Mouse (Mus musculus): Measurements from ENCODE around the gene Zfand2a.

Gene Zfand2a

DNA sequence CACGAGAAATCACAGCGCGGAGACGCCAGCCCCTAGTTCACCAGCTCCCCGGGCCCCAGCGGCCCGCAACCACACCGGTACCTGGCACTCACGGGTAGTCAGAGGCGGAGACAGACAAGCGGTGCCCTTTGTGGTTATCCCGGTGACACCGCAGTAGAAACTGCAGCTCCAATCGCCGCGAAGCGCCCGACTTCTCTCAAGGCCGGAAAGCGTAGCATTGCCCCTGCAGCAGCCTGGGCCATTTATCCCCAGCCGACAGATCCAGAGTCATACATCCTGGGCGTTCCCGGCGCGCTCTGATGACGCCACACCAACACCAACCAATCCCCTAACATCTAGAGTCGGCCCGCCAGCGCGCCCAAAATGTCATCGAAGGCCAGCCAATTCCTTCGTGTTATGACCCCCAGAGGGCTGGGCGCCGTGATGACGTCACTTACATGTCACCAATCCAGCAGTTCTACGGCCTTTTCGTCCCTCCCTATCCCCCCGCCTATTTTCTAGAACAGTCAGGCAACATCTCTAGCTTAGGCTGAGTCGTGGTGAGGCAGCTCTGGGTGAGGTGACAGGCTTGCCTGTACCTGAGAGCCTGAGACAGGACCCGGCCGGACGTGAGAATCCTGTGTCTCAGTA is at the start of gene Zfand2a:
Zfand2a (minus strand) TSS at position 365 of the 630 bp plus-strand sequence.
- peak; percentile 98 to 99 for DNase-seq (ENCODE audit: low spot score in 2 of 2)

DNA sequence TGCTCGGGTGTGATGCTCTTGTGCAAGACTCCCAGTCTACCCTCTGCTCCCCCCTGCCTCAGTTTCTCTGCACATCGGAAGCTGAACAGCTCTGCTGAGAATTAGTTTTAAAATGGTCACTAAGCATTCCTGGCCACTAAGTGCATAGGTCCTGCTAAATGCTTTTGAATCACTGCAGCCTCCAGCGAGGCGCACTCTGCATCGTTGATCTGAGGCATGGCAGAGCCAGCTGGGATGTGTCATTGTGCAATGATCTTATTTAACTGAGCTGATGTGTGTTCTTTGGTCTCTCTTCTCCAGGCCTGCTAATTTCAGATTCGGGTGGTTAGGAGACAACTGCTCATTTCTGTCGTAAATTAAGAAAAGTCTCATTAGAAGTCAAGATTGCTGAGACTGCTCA is 44.5 kb upstream of the Zfand2a start:
- DNase-seq (ENCODE audit: low spot score in 2 of 2): no peak

DNA sequence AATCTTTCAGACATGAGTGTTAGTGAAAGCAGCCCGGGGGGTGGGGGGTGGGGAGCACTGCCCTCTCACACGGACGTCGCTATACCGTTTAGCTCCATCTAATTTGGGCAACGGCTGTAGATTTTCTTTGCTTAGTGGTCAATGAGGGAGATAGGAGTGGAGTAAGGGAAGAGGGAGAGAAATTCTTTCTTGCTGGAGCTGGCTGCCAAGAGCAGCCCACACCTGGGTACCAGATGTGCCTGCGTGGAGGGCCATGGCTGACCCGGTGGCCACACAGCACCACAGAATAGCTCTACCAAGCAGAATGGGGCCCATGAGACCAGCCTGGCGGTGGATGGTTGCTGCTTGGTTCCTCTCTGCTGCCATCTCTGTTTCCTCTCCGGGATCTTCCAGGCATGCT is 37.6 kb upstream of the Zfand2a start:
- DNase-seq (ENCODE audit: low spot score in 2 of 2): no peak

DNA sequence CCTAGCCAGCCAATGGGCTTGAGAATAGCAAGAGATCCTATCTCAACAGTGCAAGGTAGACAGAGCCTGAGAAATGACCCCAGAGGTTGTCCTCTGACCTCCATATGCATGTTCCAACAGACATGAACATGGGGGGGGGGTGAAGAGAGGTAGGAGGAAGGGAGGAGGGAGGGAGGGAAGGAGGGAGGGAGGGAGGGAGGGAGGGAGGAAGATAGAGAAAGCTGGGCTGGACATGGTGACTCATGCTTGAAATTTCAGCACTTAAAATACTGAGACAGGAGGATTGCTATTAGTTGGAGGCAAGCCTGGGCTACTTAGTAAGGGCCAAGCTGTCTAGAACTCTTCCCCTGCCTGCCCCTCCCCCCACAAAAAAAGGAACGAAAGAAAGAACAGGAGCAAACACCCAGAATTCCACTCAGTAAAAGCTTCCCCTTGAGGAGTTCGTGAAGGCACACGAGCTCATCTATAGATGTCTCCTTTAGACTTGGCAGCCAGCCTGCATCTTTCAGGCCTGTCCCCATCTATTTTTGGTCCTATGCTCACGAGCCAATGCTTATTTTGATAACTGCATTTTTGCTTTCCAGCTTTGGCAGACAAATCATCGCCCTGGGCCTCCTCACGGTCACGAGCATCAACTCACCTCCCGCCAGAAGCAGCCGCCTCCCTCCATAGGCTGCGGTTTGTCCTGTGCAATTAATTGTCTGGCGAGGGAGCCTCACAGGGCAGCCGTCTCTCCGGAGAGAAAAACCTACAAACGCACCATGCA is 35.9 kb upstream of the Zfand2a start:
- DNase-seq (ENCODE audit: low spot score in 2 of 2): no peak

DNA sequence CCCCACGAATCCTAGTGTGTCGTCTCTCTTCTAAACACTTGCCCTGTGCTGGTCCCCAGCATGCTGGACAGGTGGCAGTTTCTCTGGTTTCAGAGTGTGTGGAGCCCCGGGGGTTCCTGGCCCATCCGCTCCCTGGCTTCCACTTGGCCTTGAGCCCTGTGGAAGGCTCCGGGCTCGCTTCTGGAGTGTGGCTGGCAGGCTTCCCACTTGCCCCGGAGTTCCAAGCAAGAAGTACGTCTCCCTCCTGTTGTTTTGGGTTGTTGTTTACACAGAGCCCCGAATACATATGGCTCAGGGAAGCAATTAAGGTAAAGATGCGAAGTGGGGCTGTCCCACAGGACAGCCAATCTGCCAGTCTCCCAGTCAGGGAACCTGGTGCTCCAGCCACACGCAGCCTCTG is 31.9 kb upstream of the Zfand2a start:
- DNase-seq (ENCODE audit: low spot score in 2 of 2): no peak

DNA sequence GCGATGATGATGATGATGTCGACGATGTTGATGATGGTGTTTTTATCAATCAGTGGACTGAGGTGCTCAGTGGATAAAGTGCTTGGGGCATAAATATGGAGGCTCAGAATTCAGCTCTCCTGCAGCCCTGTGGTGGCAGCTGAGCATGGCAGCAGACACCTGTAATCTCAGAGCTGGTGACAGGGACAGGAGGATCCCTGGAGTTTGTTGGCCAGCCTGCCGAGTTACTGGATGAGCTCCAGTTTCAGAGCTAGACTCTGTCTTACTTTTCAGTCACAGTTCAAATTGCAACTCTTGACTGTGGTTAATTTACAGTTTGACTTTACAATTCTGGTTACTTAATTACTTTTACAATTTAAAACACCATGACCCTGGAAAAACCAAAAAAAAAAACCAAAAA is 27.9 kb upstream of the Zfand2a start:
- DNase-seq (ENCODE audit: low spot score in 2 of 2): no peak

DNA sequence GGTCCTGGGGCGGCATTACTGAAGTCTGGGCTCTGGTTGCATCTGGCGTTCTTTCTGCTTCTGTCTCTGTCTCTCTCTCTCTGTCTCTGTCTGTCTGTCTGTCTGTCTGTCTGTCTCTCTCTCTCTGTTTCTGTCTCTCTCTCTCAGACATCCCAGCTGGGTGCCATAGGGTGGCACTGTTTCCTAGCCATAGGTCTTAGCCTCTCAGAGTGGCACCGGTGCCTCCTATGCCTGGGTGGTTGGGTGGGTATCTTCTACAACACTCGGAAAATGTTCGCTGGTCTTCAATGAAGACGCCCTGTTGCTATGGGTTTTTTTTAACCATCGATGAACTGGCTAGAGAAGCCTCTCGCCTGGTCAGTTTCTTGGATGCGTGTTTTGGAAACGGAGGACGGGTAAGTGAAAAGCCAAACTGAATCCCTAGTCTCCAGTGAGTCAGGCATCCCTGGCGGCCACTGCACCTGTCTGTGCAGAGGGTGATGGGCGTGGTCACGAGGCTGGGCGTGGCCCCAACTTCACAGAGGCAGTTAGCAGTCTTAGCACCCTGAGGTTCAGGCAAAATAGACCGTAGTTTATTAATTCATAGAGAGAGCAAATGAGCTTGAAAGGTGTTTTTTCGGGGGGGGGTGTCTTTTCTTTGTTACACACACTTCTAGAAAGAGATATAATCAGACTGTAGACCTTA is 26.5 kb upstream of the Zfand2a start:
- DNase-seq (ENCODE audit: low spot score in 2 of 2): peak; percentile 15 to 44

DNA sequence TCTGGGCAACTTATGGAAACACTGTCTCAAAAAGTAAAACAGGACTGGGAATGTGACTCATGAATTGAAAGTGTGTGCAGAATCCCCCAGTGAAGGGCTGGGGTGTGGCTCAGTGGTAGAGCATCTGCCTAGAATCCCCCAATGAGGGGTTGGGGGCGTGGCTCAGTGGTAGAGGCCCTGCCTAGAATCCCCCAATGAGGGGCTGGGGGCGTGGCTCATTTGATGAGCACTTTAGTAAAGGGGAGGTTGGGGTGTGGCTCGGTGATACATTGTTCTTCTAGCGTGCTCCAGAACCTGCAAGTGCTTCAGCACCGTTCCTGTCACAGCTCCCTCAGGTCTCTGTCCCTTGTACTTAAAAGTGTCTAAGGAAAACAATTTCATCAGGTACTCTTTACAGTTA is 21.9 kb upstream of the Zfand2a start:
- no peak for DNase-seq (ENCODE audit: low spot score in 2 of 2)

DNA sequence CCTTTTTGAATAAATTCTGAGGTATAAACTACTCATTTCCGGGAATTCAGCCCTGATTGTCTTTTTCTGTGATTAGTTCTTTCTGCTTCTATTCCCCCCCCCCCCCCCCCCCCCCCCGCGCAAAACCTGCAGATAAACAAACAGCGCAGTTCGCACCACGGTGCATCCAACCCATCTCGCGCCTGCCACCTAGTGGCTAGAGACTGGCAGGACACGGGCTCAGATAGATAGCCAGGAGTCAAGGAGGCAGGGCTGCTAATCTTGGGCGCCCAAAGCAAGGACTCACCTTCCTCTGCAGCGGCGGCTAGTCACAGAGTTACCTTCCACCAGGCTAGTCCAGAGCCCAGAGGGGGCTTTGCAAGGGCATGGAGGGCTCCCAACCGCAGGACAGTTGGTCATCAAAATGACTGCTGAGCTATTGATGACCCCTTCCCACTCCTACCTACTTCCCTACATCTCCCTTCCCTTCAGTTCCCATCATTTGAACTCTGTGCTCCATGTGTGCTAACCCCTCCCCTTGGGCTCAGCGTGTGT is 20.8 kb upstream of the Zfand2a start:
- DNase-seq (ENCODE audit: low spot score in 2 of 2): peak; percentile 72 to 81

DNA sequence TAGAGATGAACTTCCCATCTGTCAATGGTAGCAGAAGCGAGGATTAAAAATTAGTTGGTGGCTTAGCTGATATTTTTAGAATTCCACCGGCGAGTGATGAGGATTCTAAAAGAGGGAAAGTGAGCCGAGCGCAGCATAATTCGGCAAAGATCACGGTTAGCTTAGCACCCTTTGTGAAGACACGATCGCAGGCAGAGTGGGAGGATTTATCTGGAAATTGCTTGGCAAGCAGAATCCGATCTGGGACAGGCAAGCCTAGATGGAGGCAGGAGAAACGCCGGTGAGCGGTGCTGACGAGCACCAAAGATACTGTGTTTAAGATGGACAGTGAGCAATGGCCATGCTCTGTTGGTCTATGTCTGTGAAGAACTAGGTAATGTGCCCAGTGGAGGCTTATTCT is 17.9 kb upstream of the Zfand2a start:
- no peak for DNase-seq (ENCODE audit: low spot score in 2 of 2)

DNA sequence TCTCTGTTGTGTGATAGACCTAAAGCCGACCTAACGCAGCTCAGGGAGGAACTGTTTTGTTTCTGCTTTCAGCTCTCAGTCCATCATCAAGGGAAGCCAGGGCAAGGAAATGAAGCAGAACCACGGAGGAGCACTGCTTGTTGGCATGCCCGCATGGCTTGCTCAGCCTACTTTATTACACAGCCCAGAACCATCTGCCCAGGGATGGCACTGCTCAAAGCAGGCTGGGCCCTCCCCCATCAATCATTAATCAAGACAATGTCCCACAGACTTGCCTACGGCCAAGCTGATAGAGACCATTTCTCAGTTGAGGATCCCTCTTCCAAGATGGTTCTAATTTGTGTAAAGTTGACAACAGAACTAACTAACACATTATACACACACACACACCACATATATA is 14.4 kb upstream of the Zfand2a start:
- DNase-seq (ENCODE audit: low spot score in 2 of 2): no peak

DNA sequence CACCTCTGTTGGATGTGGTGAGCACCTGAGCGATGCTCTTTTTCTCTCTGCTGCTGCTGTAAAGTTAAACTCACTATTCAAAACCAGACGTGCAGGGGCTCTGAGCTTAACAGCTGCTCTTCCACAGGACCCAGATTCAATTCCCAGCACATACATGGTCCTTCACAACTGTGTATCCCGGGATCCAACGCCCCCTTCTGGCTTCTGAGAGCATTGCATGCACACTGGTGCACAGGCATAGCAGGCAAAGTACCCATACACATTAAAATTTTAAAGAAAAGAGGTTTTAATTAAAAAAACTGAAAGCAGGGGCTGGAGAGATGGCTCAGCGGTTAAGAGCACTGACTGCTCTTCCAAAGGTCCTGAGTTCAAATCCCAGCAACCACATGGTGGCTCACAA is 12.6 kb upstream of the Zfand2a start:
- DNase-seq (ENCODE audit: low spot score in 2 of 2): no peak

DNA sequence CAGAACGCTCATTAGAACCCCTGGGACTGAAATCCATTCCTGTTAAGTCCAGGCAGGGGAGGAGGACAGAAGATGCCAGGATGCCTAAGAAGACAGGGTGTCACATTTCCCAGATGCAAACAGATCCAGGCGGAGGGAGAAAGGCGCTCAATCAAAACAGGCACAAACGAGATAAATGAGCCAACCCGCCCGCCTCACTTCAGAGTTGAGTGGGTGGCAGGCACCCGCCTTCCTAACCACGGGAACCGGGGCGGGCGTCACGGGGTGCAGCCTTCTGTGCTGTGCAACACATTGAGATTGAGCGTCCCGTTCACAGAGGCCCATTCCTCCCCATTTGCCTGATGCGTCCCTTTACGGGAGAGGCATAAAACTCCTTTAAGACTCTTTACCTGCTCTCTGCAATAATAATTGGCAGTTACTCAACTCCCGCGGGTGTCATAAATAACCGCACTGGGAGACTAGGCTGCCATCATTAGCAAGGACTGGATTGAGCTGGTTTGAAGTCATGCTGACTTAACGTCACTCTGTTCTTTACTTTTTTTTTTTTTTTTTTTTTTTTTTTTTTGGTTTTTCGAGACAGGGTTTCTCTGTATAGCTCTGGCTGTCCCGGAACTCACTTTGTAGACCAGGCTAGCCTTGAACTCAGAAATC is 10.8 kb upstream of the Zfand2a start:
- no peak for DNase-seq (ENCODE audit: low spot score in 2 of 2)

DNA sequence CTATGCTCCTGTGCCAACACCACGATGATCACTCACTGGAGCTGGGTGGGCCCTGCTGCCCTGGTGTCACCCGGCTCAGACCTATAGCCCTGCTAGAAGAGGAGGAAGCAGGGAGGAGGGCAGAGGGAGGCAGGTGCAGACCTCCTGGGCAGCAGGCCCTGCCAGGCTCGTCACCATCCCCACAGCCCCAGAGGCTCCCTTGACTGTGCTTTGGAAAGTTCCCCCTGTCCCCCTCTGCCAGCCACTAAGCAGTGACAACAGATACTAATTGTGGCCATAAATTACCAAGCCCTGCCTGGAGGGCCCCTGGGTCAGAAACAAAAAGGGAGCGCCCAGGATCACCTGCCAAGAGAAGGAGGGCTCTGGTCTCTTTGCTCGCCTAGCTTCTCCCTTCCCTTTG is 9.3 kb upstream of the Zfand2a start:
- DNase-seq (ENCODE audit: low spot score in 2 of 2): no peak

DNA sequence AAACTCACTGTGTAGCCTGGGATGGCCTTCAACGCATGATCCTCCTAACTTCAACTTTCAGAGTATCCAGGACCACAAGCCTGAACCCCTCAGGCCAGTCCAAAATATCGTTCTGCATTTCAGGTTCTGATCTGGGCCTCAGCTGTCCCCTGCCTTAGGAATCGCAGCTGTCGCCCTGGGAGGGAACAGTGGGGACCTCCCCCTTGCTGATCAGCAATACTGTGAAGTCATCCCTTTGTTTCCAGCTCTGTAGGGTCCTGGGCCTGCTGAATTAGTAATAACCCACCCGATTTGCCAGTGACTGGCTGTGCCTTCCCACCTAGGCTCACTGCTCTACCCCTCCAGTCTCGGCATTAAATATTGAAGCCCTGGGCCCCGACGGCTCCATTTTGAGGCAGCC is 7.0 kb upstream of the Zfand2a start:
- no peak for DNase-seq (ENCODE audit: low spot score in 2 of 2)

DNA sequence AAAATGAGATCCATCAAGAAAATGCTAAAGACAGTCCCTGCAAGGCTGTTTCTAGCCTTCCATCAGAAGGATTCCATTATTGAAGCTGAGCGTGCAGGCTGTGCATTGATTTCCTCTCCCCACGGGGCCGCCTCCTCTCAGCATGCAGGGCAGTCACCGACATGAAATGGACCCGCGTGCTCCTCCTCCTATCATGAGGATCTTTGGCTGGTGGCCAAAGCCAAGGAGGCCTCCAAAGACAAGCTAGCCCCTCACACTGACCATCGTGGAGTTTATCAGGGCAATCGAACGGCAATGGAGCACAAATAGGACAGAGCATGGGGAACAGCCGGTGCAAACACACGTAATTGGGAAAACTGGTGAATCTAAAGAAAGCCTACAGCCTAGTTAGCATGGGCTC is 5.8 kb upstream of the Zfand2a start:
- no peak for DNase-seq (ENCODE audit: low spot score in 2 of 2)

DNA sequence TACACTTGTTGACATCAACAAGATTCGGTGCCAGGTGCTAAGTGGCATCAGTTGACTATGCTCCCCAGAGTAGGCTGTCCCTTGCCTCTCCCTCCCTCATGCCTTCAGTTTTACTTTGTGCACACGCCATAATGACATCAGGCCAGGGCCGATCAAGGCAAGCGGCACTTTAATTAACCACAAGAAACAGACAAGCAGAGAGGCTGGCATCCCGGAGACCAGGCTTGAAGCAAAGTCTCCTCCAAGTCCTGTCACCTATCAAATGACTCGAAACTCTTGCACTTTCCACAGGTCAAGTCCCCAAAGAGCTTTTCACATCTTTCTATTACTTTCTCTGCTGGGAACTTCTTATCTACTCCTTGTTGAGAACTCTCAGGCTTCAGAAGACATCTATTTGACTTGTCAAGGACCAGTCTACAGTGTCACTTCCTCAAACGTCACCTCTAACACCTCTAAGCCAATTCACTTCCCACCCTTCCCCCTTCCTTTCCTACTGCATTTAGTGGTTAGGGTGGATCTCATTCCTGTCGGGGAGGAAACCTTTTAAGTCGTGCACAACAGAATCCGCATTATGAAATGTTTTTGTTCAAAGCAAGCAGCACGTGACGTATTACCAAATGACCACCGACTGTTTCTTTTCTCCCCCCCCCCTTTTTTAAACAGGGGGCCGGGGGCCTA is 1.0 kb downstream of the Zfand2a start:
- DNase-seq (ENCODE audit: low spot score in 2 of 2): no peak

DNA sequence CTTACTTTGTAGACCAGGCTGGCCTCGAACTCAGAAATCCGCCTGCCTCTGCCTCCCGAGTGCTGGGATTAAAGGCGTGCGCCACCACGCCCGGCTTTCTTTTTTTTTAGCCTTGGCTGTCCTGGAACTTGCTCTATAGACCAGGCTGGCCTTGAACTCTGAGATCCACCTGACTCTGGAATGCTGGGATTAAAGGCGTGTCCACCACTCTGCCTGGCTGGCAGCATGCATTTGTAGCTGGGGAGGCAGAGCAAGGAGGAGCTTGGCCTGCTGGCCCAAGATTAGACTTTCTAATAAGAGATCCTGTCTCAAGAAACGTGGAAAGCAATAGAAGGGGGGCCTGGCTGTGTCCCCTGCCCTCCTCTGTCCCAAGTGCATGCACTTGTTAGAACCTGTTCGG is 3.9 kb downstream of the Zfand2a start:
- peak in 1 of 2 experiments; percentile 43 for DNase-seq (ENCODE audit: low spot score in 2 of 2)

DNA sequence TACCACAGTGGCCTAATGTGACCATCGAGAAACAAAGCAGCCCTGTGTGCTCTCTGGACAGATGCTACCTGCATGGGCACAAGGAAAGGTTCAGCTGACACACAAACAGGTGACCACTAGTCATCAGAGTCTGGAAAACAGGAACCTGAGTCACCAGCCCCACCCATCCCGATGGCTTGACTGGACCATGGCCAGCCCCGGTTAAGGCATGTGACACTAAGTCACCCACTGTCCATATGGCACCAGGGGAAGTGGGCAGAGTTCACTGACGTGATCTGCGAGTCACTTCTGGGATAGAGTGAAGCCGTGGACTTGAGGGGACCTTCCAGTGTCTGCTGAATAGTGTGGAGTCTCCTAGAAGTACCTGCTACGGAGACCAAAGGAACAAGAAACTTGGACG is 5.3 kb downstream of the Zfand2a start:
- peak; percentile 78 to 82 for DNase-seq (ENCODE audit: low spot score in 2 of 2)

DNA sequence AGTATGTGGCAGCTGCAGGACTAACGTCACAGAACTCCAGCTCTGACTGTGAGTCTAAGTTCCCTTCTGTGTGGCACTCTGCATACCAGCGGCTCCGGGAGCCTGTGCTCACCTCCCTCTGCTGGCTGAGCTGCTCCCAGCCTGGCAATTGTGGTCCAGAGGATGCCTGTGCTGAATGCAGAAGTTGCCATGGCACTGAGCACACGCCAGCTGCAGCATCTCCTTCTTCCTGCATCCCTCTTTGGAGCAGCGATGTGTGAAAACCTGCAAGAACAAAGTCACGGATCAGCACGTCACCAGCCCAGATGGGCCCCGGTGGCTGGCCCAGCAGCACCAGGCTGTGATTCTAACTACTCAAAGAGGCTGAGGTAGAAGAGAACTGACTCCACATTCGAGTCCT is 9.6 kb downstream of the Zfand2a start:
- DNase-seq (ENCODE audit: low spot score in 2 of 2): no peak

DNA sequence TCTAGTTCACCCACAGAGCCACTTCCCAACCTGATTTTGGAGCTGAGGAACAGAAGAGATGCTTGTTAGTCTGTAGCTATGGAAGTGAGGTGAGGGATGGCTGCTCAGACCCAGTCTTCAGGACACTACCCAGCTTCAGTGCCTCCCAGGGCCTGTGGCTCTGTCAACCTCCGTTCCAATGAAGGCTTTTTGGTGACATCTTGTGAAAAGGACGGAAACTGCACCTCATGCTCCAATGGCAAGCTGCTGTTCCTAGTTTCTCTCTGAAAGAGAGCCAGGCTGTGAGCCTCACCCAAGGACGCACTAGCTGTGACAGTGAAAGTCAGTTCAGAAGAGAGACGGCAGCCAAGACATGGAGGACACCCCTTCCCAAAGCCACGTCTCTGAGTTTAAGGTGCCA is 16.4 kb downstream of the Zfand2a start:
- no peak for DNase-seq (ENCODE audit: low spot score in 2 of 2)

DNA sequence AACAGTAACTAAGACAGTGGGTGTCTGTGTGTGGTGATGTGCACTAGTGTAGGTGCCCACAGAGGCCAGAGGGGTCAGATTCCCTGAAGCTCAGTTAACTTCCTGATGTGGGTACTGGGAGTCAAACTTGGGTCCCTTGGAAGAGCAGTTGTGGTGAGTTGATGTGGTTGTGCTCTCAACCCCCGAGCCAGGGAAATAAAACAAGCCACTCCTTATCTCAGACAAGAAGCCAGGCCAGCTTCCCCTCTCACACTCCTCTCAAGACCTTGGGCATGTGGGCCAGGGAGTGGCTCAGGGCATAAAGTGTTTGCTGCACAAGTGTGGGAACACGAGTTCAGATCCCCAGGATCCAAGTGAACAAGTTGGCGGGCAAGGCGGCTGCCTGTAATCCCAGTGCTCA is 17.5 kb downstream of the Zfand2a start:
- no peak for DNase-seq (ENCODE audit: low spot score in 2 of 2)
